Mouse (Mus musculus): Measurements from ENCODE around the gene Cd164. TPM values are rescaled to one million over a fixed set of nuclear protein-coding genes. Genes with fewer than 3 reads are reported as not detected.

Cd164 gene
- polyA plus RNA-seq, 1 experiment from 2014 or later, result 55.4 TPM

DNA sequence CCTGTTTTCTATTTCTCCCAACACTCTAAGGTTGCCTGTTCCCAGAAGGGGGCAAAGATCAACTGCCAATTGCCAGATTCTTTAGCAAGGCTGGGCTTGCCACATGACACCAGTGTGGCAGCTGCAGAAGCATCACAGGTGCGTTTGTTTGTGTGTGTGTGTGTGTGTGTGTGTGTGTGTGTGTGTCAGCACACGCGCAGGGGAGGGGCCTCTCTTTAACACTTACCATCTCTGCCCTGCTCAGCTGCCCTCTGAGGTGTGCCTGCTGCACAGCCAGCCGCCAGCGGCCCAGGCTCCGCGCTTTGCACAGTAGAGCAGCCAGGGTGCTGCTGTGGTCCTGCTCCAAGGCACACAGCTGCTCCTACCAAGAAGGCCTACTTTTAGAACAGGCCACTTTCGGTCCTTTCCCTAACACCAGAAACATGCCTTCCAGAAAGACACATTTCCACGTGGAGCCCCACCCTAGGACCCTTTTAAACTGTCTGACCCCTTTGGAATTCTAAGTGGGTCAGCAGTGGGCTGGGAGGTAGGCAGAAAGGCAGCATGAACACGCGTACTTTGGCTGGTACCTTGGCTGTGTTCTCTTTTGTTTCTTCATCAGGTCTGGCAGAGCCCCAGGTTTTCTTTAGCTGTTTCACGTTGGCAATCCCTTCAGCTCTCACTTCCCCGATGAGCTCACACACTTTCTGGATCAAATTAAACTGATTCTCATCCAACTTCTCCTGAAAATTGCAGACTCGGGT is 33.8 kb downstream of the Cd164 start:
- Histone ChIP-seq H3K9ac (no peak overlapping the region), H3K9me3 (peaks cover 5% of the 10 kb centered on the region), H3K36me3 (no peaks in the 10 kb centered on the region), H3K27me3 (no peaks in the 10 kb centered on the region), H3K4me1 (replicated peaks) (0 out of 2 replicates have a peak, but pooled peaks cover 5% of the 10 kb centered on the region), H3K4me2 (no peak overlapping the region), H3K4me3 (no peak overlapping the region), H3K27ac (replicated peaks) (no peak overlapping the region)
- ATAC-seq (ENCODE audit: low FRiP score, low read depth), result peak; percentile 48; the same call in 1 of the 2 replicates
- WGBS, result 42% methylated on average over 13 of the region's 14 CpGs

DNA sequence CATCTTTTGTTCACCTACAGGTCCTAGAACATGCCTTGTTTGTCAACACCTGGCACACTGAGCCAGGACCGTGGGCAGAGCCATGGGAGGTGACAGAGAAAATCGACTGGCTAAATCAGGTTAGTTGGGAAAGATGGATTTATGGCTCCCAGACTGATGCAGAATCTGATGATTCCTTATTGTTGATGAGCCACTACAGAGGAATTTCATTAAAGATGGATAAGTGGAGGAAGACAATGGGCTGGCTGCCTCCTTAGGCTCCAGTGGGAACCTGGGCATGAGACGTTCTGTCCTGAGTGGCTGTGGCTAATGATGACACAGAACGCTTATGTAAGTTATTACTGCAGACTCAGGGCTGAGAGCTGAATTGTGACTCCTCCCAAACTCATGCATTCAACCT is 34.5 kb downstream of the Cd164 start:
- 65% methylated on average over 4 of the region's 4 CpGs for WGBS
- Histone ChIP-seq H3K4me2 (no peak overlapping the region), H3K27ac (replicated peaks) (no peak overlapping the region), H3K9me3 (peaks cover 5% of the 10 kb centered on the region), H3K4me1 (replicated peaks) (0 out of 2 replicates have a peak, but pooled peaks cover 5% of the 10 kb centered on the region), H3K27me3 (no peaks in the 10 kb centered on the region), H3K36me3 (no peaks in the 10 kb centered on the region), H3K9ac (no peak overlapping the region), H3K4me3 (no peak overlapping the region)
- no peak for ATAC-seq (ENCODE audit: low FRiP score, low read depth)

DNA sequence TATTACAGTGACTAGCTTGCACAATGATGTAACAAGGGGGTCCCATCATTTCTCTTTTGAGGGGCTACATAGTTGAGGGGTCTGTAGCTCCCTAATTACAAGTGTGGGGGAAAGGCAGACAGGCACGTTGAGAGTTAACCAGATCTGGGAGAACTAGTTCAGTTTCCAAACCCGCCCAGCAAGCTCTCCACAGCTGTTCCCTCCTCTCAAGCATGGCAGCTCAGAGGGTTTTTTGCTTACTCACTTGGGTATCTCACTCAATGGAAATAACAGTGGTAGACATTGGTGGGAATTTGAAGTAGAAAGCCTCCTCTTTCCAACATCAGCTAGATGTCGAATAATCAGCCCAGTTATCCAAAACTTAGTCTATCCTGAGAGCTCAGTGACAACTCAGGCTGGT is 35.9 kb downstream of the Cd164 start:
- H3K9me3 ChIP-seq, result 0 out of 2 replicates have a peak, but pooled peaks cover 2% of the 10 kb centered on the region
- ATAC-seq (ENCODE audit: low FRiP score, low read depth), result no peak
- WGBS, result 91% methylated on average over 3 of the region's 3 CpGs
- H3K27ac ChIP-seq (replicated peaks), result no peak overlapping the region
- no peaks in the 10 kb centered on the region for H3K36me3 ChIP-seq
- H3K4me2 ChIP-seq, result no peak overlapping the region
- H3K27me3 ChIP-seq, result no peaks in the 10 kb centered on the region
- H3K4me3 ChIP-seq, result no peak overlapping the region
- H3K9ac ChIP-seq, result no peak overlapping the region
- H3K4me1 ChIP-seq (replicated peaks), result 0 out of 2 replicates have a peak, but pooled peaks cover 5% of the 10 kb centered on the region

DNA sequence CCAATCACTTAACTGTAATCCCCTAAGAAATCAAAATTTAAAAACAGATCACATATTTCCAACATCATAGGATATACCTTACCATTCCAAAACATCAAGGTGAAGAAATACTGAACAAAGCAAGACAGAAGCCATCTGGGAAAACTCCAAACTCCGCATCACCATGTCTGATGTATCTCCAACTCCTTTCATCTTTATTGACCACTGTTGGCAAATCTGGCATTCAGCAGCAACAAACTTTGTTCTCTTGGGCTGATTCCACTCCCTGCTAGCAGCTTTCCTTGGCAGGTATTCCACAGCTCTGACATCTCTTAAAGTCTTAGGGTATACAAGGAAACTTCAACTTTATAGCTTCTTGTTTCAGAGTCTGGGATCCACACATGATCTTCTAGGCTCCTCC is 39.2 kb downstream of the Cd164 start:
- 94% methylated on average over 1 of the region's 1 CpGs for WGBS
- no peak overlapping the region for H3K27ac ChIP-seq (replicated peaks)
- ATAC-seq (ENCODE audit: low FRiP score, low read depth), result no peak
- 0 out of 2 replicates have a peak, but pooled peaks cover 4% of the 10 kb centered on the region for H3K9me3 ChIP-seq
- no peak overlapping the region for H3K9ac ChIP-seq
- H3K27me3 ChIP-seq, result no peaks in the 10 kb centered on the region
- no peaks in the 10 kb centered on the region for H3K4me1 ChIP-seq (replicated peaks)
- H3K36me3 ChIP-seq, result no peaks in the 10 kb centered on the region
- no peak overlapping the region for H3K4me2 ChIP-seq
- no peak overlapping the region for H3K4me3 ChIP-seq

DNA sequence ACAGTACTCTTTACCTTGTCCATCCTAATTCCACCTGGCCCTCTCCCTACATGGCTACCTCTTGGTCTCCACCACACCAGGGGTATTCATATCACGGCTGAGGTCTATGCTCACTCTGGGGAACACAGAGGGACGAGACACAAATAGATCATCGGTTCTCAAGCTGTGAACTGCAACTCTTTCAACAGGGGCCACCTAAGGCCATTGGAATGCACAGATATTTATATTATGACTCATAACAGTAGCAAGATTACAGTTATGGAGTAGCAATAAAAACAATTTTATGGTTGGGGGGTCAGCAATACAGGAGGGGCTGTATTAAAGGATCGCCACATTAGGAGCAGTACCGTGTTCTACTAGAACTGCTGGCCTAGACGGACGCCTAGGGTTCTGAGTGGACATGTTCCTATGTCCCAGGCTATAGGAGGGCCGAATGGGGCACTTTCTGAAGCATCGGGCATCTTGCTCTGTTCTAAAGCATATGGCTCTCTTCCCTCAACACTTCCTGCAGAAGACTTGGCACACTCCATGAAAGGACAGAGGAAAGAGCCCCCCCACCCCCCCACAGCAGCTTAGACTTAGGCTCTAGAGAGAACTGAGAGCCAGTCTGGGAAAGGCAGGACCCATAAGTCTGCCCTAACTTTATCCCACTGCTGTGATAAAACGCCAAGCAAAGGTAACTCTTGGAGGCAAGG is 42.6 kb downstream of the Cd164 start:
- Histone ChIP-seq H3K36me3 (no peaks in the 10 kb centered on the region), H3K4me3 (no peak overlapping the region), H3K9ac (no peak overlapping the region), H3K9me3 (0 out of 2 replicates have a peak, but pooled peaks cover 4% of the 10 kb centered on the region), H3K27ac (replicated peaks) (no peak overlapping the region), H3K27me3 (no peaks in the 10 kb centered on the region), H3K4me1 (replicated peaks) (no peaks in the 10 kb centered on the region), H3K4me2 (no peak overlapping the region)
- ATAC-seq (ENCODE audit: low FRiP score, low read depth), result no peak
- WGBS, result 93% methylated on average over 10 of the region's 10 CpGs

DNA sequence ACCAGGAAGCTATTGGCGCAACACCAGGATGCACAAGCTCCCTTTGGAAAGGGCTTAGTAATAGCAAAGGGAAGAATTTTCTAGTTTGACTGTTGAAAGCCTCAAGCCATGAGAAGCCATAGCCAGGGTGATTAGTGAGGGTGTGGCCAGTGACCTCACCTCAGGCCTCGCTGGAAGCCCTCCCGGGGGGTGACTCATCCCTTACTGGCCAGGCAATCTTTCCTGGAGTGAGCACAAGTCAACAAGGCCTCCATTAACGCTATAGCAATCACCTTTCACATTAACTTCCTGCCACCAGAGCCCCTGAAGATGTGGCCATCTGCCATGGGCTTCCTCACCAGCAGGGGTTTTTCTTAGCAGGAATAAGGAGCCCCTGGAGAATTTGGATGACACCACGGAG is 45.9 kb downstream of the Cd164 start:
- no peak for ATAC-seq (ENCODE audit: low FRiP score, low read depth)
- H3K4me3 ChIP-seq, result no peak overlapping the region
- no peaks in the 10 kb centered on the region for H3K27me3 ChIP-seq
- 51% methylated on average over 5 of the region's 5 CpGs for WGBS
- no peak overlapping the region for H3K27ac ChIP-seq (replicated peaks)
- H3K9ac ChIP-seq, result no peak overlapping the region
- no peaks in the 10 kb centered on the region for H3K36me3 ChIP-seq
- H3K9me3 ChIP-seq, result 0 out of 2 replicates have a peak, but pooled peaks cover 1% of the 10 kb centered on the region
- no peaks in the 10 kb centered on the region for H3K4me1 ChIP-seq (replicated peaks)
- H3K4me2 ChIP-seq, result no peak overlapping the region

DNA sequence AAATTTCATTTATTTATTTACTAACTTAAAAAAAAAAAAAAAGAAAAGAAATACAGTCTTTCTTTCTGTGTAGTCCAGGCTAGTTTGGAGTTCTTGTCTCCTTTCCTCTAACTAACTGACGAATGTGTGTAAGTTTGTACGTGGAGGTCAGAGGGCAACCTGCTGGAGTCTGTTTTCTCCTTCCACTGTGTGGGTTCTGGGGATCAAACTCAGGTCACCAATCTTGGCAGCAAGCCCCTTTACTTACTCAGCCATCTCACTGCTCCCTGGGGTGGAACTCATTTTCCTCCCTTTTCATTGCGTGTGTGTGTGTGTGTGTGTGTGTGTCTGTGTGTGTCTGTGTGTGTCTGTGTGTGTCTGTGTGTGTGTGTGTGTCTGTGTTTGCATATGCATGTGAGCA is 49.1 kb downstream of the Cd164 start:
- no peak overlapping the region for H3K27ac ChIP-seq (replicated peaks)
- no peaks in the 10 kb centered on the region for H3K36me3 ChIP-seq
- H3K4me1 ChIP-seq (replicated peaks), result no peaks in the 10 kb centered on the region
- H3K4me2 ChIP-seq, result no peak overlapping the region
- 39% methylated on average over 3 of the region's 3 CpGs for WGBS
- H3K9me3 ChIP-seq, result no peaks in the 10 kb centered on the region
- no peak overlapping the region for H3K9ac ChIP-seq
- H3K27me3 ChIP-seq, result no peaks in the 10 kb centered on the region
- H3K4me3 ChIP-seq, result no peak overlapping the region
- no peak for ATAC-seq (ENCODE audit: low FRiP score, low read depth)

DNA sequence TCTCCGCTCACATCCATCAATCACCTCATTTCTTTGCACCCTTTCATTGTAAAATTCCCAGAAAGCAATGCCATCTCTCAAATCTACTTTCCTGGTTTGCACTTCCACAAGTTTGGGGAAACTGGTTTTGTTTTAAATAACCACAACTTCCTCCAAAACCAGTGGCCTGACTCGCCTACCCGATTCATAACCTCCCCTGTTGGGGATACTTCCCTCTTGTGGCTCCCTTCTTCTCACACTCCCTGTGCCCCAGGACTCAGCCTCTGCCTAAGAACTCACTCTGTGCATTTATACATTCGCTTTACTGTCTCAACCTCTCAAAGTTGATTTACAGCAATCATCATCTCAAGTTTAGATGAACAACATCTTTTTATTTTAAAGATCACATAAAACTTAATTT is 51.9 kb downstream of the Cd164 start:
- no peaks in the 10 kb centered on the region for H3K36me3 ChIP-seq
- H3K27ac ChIP-seq (replicated peaks), result no peak overlapping the region
- H3K27me3 ChIP-seq, result no peaks in the 10 kb centered on the region
- no peaks in the 10 kb centered on the region for H3K9me3 ChIP-seq
- ATAC-seq (ENCODE audit: low FRiP score, low read depth), result no peak
- H3K4me2 ChIP-seq, result no peak overlapping the region
- WGBS, result 82% methylated on average over 4 of the region's 4 CpGs
- no peaks in the 10 kb centered on the region for H3K4me1 ChIP-seq (replicated peaks)
- H3K4me3 ChIP-seq, result no peak overlapping the region
- H3K9ac ChIP-seq, result no peak overlapping the region

DNA sequence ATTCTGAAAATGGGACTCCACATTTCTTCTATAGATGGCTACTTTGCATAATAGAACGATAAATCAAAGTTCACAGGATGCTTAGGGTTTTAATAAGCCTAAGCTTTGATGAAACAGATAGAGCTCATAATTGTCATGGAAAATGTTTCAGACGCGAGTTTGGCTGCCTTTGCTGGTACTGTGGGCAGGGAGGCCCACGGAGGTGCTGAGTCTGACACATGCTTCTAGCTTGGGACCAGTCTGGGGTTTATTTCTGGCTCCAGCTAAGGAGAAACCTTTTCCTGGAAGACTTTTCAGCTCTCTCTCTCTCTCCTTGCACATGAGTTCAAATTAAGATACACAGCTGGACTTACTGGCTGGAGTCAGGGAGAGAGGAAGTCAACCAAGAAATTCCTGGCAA is 53.1 kb downstream of the Cd164 start:
- no peak for ATAC-seq (ENCODE audit: low FRiP score, low read depth)
- Histone ChIP-seq H3K9me3 (no peaks in the 10 kb centered on the region), H3K4me2 (no peak overlapping the region), H3K27me3 (no peaks in the 10 kb centered on the region), H3K27ac (replicated peaks) (no peak overlapping the region), H3K9ac (no peak overlapping the region), H3K4me1 (replicated peaks) (no peaks in the 10 kb centered on the region), H3K36me3 (no peaks in the 10 kb centered on the region), H3K4me3 (no peak overlapping the region)
- WGBS, result 83% methylated on average over 4 of the region's 4 CpGs

DNA sequence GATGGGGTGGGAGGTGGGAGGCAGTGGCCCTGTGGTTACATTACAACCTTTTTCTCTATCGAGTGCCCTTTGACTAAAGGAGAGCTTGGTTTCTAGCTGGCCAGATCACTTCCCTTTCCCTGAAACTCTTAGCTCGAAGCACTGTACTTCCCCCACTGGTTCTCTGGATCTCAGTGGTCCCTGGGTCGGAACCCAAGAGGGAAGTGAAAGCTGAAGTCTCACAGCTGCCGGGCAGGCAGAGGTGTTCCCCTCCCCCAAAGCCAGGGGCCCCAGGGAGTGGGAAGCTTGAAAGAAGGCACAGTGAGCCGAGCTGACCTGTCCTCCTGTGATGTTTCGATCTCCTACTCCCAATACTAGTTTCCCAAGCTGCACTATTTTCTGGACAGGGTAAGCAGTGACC is 54.0 kb downstream of the Cd164 start:
- H3K36me3 ChIP-seq, result no peaks in the 10 kb centered on the region
- 30% methylated on average over 6 of the region's 6 CpGs for WGBS

DNA sequence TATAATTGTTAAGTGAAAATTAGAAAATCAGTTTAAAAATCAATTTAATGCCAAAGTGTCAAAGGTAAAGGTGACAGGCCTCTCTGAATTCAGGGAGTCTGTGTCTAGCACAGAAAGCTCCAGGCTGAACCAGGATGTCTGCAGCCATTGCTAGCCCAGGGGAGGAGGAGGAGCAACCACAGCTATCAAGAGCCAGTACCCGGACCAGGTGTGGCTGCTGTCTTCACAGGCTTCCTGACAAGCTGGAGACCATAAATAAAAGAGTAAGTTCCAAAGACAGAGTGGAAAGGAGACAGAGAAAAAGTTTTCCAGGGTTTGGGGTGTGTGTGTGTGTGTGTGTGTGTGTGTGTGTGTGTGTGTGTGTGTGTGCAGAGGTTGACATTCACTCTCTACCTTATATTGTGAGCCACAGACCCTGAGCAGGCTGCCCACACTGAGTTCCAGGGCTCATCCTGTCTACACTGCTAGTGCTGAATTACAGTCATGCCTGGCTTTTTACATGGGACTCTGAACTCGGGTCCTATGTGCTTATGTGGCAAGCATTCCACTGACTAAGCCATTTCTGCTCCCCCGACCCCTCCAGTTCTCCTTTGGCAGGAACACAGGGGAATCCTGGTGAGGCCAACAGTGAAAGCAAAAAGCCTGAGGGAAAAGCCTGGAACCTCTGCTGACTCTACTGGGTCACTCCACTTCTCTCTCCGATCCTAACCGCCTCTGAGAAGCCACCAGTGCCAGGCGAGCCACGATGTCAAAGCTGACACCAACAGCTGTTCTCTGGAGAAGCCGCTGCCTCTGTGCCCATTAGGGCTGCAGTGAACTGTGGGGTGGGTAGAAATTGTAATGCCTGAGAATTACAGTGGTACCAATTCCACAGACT is 56.5 kb downstream of the Cd164 start:
- H3K9ac ChIP-seq, result no peak overlapping the region
- ATAC-seq (ENCODE audit: low FRiP score, low read depth), result no peak
- WGBS, result 66% methylated on average over 8 of the region's 8 CpGs
- no peak overlapping the region for H3K4me3 ChIP-seq
- no peak overlapping the region for H3K4me2 ChIP-seq
- no peak overlapping the region for H3K27ac ChIP-seq (replicated peaks)
- no peaks in the 10 kb centered on the region for H3K27me3 ChIP-seq
- H3K36me3 ChIP-seq, result no peaks in the 10 kb centered on the region
- H3K4me1 ChIP-seq (replicated peaks), result no peaks in the 10 kb centered on the region
- H3K9me3 ChIP-seq, result no peaks in the 10 kb centered on the region

More for the DNA sequence above, 54.0 kb downstream of the Cd164 start:
- Histone ChIP-seq H3K4me2 (no peak overlapping the region), H3K9ac (no peak overlapping the region), H3K27ac (replicated peaks) (no peak overlapping the region), H3K9me3 (no peaks in the 10 kb centered on the region), H3K27me3 (no peaks in the 10 kb centered on the region), H3K4me3 (no peak overlapping the region), H3K4me1 (replicated peaks) (no peaks in the 10 kb centered on the region)
- no peak for ATAC-seq (ENCODE audit: low FRiP score, low read depth)

Data from hindbrain, embryonic 15.5 days (tissue).